Mouse (Mus musculus) c-Kit-negative CD71-positive TER-119-positive erythroid progenitor cells, embryonic 14.5 days (primary cell): ENCODE data around the gene Aldh1l2.
A peak's percentile ranks its signal among the peaks of the same experiment; 100 is the strongest.
"Not testable (repeated sequence)": the region's sequence is repeated elsewhere in the genome, so short reads cannot be mapped to it uniquely, and the experiment has no call there.

ENCODE experiments used
- DNase-seq: peaks from one replicate; pipeline ENCODE4 v3.0.0-alpha.2; 2013; ENCODE audit warnings: low read depth, low spot score

Gene Aldh1l2

DNA sequence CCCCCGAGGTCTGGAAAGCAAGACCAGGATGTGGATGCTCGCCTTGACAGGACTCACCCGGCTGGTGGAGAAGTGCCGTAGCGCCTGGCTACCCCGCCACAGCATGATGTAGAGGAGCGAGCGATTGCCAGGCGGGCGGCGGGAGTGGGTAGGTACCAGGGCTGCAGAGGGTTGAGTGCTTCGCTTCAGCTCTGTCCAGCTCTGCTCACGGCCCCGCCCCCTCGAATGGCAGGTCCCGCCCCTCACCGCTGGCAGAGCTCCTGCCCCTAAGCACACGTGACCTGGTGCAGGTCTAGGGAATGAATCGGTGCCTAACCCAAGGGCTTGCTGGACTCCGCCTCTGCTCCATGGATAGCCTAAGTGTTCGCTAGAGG, at the start of gene Aldh1l2:
Aldh1l2 (minus strand) TSS at position 231 of the 374 bp plus-strand sequence.
- no peak for DNase-seq

- DNase-seq = no peak
Measured at GRCm38 (mm10) chr10:83565449-83566441, 31.8 kb upstream of the Aldh1l2 start.

- no peak for DNase-seq
Measured at GRCm38 (mm10) chr10:83563005-83563404, 29.1 kb upstream of the Aldh1l2 start.

DNA sequence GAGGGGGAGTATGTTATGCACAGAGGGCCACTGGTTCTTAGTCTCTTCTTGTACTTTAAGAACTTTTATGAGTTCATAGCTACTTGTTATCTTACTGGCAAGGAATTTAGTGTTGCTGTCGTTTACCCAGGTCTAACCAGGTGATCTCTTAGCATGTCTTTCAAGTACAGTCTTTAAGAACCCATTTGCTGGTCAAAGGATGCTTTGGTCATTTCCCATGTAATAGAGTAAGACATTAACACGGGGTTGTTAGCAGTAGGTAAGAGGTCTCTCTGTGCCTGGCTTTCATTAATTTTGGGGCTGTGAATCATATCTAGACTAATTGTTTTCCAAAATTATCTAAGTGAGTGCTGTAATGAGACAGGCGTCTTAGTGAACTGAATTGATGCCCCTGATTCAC, 11.4 kb upstream of the Aldh1l2 start:
- no peak for DNase-seq

DNA sequence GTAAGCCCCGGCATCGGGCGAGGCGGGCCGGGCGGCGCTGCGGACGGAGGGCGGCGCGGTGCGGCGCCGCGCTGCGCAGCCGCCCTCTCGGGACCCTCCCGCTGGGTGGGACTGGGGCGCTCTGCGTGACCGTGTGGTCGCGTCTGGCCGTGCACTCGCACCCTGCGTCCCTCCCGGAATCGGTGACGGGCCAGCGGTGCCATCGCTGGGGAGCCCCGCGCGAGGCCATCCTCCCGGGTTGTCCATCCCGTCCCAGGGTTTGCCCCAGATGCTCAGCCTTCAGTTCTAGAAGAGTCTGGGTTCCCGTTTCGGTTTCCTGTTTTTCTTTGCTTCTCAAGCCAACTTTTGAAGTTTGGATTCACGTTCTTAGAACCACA, 10.2 kb upstream of the Aldh1l2 start:
- DNase-seq = peak; percentile 27

GRCm38 (mm10) chr10:83543439-83544102, 9.6 kb upstream of the Aldh1l2 start, which contains the start of gene Washc4:
Washc4 (plus strand) TSS chr10:83543752.
- peak; percentile 81 for DNase-seq

DNA sequence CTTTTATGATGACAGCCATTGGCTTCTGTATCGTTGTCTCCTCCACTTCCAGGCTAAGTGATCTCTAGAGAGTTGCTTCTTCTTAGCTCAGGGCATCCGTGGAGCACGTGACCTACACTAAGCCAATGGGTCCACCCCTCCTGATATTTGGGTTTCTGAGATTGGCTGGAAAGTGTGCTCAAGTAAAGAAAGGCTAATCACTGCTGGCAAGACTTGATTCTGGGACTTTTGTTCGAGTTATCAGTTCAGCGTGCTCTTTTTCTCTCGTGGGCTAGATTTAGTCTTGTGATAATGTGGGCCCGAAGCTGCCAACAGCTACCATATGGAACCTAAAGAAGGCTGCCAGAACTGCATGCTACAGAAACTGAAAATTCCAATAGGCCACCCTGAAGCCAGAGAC, 8.3 kb upstream of the Aldh1l2 start:
- no peak for DNase-seq

GRCm38 (mm10) chr10:83540092-83540491, 6.2 kb upstream of the Aldh1l2 start:
- DNase-seq = no peak

GRCm38 (mm10) chr10:83539311-83539980, 5.5 kb upstream of the Aldh1l2 start:
- DNase-seq = no peak

GRCm38 (mm10) chr10:83536436-83536835, 2.5 kb upstream of the Aldh1l2 start:
- no peak for DNase-seq

GRCm38 (mm10) chr10:83533258-83533909, 556 bp downstream of the Aldh1l2 start:
- DNase-seq = no peak

DNA sequence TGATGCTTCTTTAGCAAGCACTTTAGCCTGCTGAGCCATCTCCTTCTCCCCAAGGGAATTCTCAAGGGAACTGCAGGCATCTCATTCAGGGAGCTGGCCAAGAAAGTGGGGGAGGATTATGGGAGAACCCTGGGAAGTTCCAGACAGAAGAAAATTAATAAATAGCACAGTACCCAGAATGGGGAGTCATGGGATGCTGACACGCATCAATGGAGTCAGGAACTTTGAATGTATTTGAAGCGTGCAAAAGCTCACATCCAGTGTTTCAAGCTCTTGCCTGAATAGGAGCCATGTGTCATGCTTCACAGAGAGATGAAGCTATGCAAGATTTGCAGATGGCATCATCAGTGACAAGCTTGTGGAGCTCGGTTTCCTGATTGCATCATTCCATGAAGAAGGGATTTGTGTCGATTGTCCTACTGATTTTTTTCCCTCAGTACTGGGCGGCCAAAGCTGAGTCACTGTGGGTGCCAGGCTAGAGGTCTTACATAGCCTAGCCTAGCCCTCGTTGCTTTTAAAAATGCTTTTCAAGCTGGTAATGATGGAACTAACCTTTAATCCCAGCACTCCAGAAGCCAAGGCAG, 3.5 kb downstream of the Aldh1l2 start:
- no peak for DNase-seq

DNA sequence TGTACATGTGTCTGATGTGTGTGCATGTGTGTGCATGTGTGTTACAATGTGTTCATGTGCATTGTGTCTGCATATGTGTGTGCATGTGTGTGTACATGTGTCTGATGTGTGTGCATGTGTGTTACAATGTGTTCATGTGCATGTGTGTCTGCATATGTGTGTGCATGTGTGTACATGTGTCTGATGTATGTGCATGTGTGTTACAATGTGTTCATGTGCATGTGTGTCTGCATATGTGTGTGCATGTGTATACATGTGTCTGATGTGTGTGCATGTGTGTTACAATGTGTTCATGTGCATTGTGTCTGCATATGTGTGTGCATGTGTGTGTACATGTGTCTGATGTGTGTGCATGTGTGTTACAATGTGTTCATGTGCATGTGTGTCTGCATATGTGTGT, 9.7 kb downstream of the Aldh1l2 start:
- not testable (repeated sequence) for DNase-seq

DNA sequence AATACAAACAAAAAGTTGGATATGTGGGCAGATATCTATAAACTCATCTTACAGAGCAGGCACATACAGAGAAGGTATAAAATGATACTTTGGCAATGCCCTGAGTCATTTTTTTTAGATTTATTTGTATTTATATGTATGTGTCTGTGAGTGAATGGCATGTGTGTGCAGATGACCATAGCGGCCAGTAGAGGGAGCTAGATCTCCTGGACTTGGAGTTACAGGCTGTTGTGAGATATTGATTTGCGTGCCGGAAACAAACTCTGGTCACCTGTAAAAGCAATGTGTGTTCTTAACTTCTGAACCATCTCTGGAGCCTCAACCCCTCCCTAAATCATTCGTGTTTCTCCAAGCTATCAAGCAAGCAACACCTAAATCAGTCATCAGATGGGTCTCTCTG, 12.9 kb downstream of the Aldh1l2 start:
- DNase-seq = no peak

DNA sequence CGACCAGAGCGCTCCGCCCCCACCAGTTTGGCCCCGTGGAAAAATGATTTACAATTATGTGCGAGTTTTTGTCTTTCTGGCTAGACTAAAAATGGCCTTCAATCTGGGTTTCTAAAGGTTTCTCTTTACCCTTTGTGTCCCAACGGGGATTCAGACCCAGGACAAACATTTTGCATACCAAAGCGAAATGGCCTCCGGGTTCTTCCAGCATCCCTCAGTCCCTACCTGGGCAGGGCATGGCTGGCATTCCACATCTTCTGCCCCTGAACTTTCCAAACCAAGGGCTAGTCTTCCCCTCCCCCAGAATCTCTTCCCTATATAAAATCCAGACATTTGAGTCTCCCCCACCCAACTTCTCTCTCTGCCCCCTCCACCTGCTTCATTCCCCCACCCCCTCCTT, 20.2 kb downstream of the Aldh1l2 start:
- no peak for DNase-seq

GRCm38 (mm10) chr10:83511304-83511703, 22.6 kb downstream of the Aldh1l2 start:
- DNase-seq = no peak

- DNase-seq = no peak
Measured at GRCm38 (mm10) chr10:83508962-83509660, 24.8 kb downstream of the Aldh1l2 start.

DNA sequence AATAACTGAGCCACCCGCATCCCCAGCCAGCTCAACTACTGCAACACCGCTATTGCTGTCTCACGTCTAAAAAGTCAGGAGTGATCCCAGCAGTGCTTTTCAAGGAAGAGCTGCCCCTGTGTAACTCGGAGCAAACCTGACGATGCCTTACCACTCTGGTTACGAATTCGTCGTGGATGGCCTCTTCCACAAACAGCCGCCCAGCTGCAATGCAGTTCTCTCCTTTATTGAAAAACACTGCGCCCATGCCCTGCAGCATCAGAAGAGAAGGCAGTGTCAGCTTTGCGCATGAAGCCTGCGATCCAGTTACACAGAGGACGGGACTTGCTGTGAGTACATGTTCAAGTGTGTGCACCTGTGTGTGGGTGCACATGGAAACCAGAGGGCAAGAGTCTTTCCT, 36.6 kb downstream of the Aldh1l2 start:
- no peak for DNase-seq

GRCm38 (mm10) chr10:83490506-83490905, 43.4 kb downstream of the Aldh1l2 start:
- DNase-seq = no peak

GRCm38 (mm10) chr10:83477286-83477685, 56.7 kb downstream of the Aldh1l2 start:
- DNase-seq = no peak

GRCm38 (mm10) chr10:83475226-83475625, 58.7 kb downstream of the Aldh1l2 start:
- DNase-seq = no peak
